7 mouse cellular contexts compared by ENCODE assay signal in genomic region chr11:106500393-106501307, GRCm38 (mm10). TPM values are rescaled to one million over a fixed set of nuclear protein-coding genes. Genes with fewer than 3 reads are reported as not detected.
A peak's percentile ranks its signal among the peaks of the same experiment; 100 is the strongest.
DNase-seq lines count a peak whose midpoint lies in the region; ATAC-seq and TF ChIP-seq lines count a peak whose summit lies in the region.

No protein-coding gene starts in this region.

- TF ChIP-seq CTCF in intestine, postnatal 0 days (IDR thresholded peaks at IDR 0.05; ENCODE audit: low read depth): no peak
- TF ChIP-seq CTCF in small intestine, adult 2 months (IDR thresholded peaks at IDR 0.05; ENCODE audit: extremely low read depth, insufficient read length, insufficient replicate concordance, low read depth, low read length): no peak

- peak; percentile 99 for ATAC-seq in intestine, postnatal 0 days
- ATAC-seq in midbrain, embryonic 12.5 days (ENCODE audit: low FRiP score, low read depth): peak; percentile 97

- peak overlapping the region; percentile 86 for H3K4me3 ChIP-seq in embryonic facial prominence, embryonic 10.5 days
- H3K4me3 ChIP-seq in intestine, postnatal 0 days (ENCODE audit: low read depth, low read length): peak overlapping the region; percentile 81
- peak overlapping the region; percentile 97 for H3K4me3 ChIP-seq in midbrain, embryonic 12.5 days
- peak overlapping the region; percentile 94 for H3K4me3 ChIP-seq in small intestine, adult 2 months (ENCODE audit: low read depth, low read length)

- peak overlapping the region; percentile 99 for H3K27ac ChIP-seq in embryonic facial prominence, embryonic 10.5 days (replicated peaks)
- H3K27ac ChIP-seq in intestine, postnatal 0 days (ENCODE audit: low read depth, low read length): peak overlapping the region; percentile 93
- H3K27ac ChIP-seq in midbrain, embryonic 12.5 days (replicated peaks): peak overlapping the region; percentile 98
- peak overlapping the region; percentile 94 for H3K27ac ChIP-seq in small intestine, adult 2 months (ENCODE audit: insufficient read depth, low read depth, low read length)

- intact Hi-C loops in left cerebral cortex, postnatal 4 days (cut with DNase I): loop anchor here (10.0 kb wide), 1 partner anchor 244 kb away; no protein-coding TSS in a partner anchor

- H3K9ac ChIP-seq in intestine, postnatal 0 days (ENCODE audit: low read depth, low read length): peak overlapping the region; percentile 96
- peak overlapping the region; percentile 98 for H3K9ac ChIP-seq in midbrain, embryonic 12.5 days (replicated peaks)

- H3K4me1 ChIP-seq in embryonic facial prominence, embryonic 10.5 days: peaks cover 17% of the 10 kb centered on the region
- H3K4me1 ChIP-seq in intestine, postnatal 0 days (replicated peaks; ENCODE audit: control insufficient read depth, insufficient read depth, low read length): no peaks in the 10 kb centered on the region; the same call in 1 of the 2 replicates
- H3K4me1 ChIP-seq in midbrain, embryonic 12.5 days: peaks cover 13% of the 10 kb centered on the region
- H3K4me1 ChIP-seq in small intestine, adult 2 months (ENCODE audit: control insufficient read depth, insufficient read depth, insufficient read length, low read length): no peaks in the 10 kb centered on the region

- DNase-seq in adrenal gland, postnatal 10 days: peak; percentile 94
- DNase-seq in embryonic facial prominence, embryonic 10.5 days (ENCODE audit: low spot score): peak; percentile 93
- peak; percentile 91 for DNase-seq in gonadal fat pad, adult 2 months (ENCODE audit: low read depth)
- peak; percentile 92 for DNase-seq in left cerebral cortex, postnatal 4 days

- under 1% methylated on average over 51 of the region's 55 CpGs for WGBS in embryonic facial prominence, embryonic 10.5 days
- WGBS in intestine, postnatal 0 days: under 1% methylated on average over 53 of the region's 55 CpGs
- under 1% methylated on average over 53 of the region's 55 CpGs for WGBS in midbrain, embryonic 12.5 days
- under 1% methylated on average over 54 of the region's 55 CpGs for WGBS in small intestine, adult 2 months

- H3K9me3 ChIP-seq in embryonic facial prominence, embryonic 10.5 days: no peaks in the 10 kb centered on the region
- H3K9me3 ChIP-seq in intestine, postnatal 0 days (ENCODE audit: control insufficient read depth): no peaks in the 10 kb centered on the region
- no peaks in the 10 kb centered on the region for H3K9me3 ChIP-seq in midbrain, embryonic 12.5 days

- TF ChIP-seq POLR2A in small intestine, adult 2 months (IDR thresholded peaks at IDR 0.05; ENCODE audit: low read depth, low read length): peak; percentile 98

- H3K4me2 ChIP-seq in intestine, postnatal 0 days (replicated peaks; ENCODE audit: low read depth): peak overlapping the region; percentile 91
- H3K4me2 ChIP-seq in midbrain, embryonic 12.5 days (replicated peaks): peak overlapping the region; percentile 63

- no peaks in the 10 kb centered on the region for H3K27me3 ChIP-seq in embryonic facial prominence, embryonic 10.5 days (replicated peaks; ENCODE audit: low read depth, poor library complexity, severe bottlenecking)
- no peaks in the 10 kb centered on the region for H3K27me3 ChIP-seq in intestine, postnatal 0 days (replicated peaks; ENCODE audit: control insufficient read depth, insufficient read depth, low read length)
- H3K27me3 ChIP-seq in midbrain, embryonic 12.5 days: no peaks in the 10 kb centered on the region
- no peaks in the 10 kb centered on the region for H3K27me3 ChIP-seq in small intestine, adult 2 months (ENCODE audit: control insufficient read depth, insufficient read depth, low read length)

- H3K36me3 ChIP-seq in embryonic facial prominence, embryonic 10.5 days (replicated peaks): no peaks in the 10 kb centered on the region
- no peaks in the 10 kb centered on the region; the same call in 1 of the 2 replicates for H3K36me3 ChIP-seq in intestine, postnatal 0 days (ENCODE audit: control insufficient read depth, insufficient read depth)
- no peaks in the 10 kb centered on the region for H3K36me3 ChIP-seq in midbrain, embryonic 12.5 days
- peaks cover 2% of the 10 kb centered on the region; the same call in 1 of the 2 replicates for H3K36me3 ChIP-seq in small intestine, adult 2 months (ENCODE audit: control insufficient read depth, insufficient read depth, low read length)

RNA-seq across cellular contexts. Expression of gene Ern1, which starts 13.0 kb away (rescaled TPM):
- 10 to 100 TPM; 54.8 to 63.0 TPM for total RNA-seq in adrenal gland, postnatal 10 days (2021)
- polyA plus RNA-seq in embryonic facial prominence, embryonic 10.5 days (2016; fragmentation: Nextera tagmentation; extraction: Ambion mirVana): 5.4 and 5.5 TPM in 2 replicates
- polyA plus RNA-seq in gonadal fat pad, adult 2 months (2012; rRNA removed): 52.6 and 66.8 TPM in 2 replicates
- polyA plus RNA-seq in intestine, postnatal 0 days (2015; fragmentation: Nextera tagmentation; extraction: Ambion mirVana): 1.6 and 2.9 TPM in 2 replicates
- 10 to 100 TPM; 10.7 to 12.9 TPM for total RNA-seq in left cerebral cortex, postnatal 4 days (2021)
- polyA plus RNA-seq in midbrain, embryonic 12.5 days (2016; fragmentation: Nextera tagmentation; extraction: Ambion mirVana): 6.6 and 8.0 TPM in 2 replicates
- 14.2 and 31.2 TPM in 2 replicates for polyA plus RNA-seq in small intestine, adult 2 months (2012; rRNA removed)

Comparison
In these comparisons a context has a peak if more than half of its experiments do, and no peak if none do; other contexts are left out.
1. Peak in every context shown above with its lines: DNase-seq, ATAC-seq, H3K4me3 ChIP-seq and H3K27ac ChIP-seq.